Mouse (Mus musculus) E14TG2a.4 (cell line): Measurements from ENCODE around the gene Dnajc9.
A peak's percentile ranks its signal among the peaks of the same experiment; 100 is the strongest.

Experiments
- CTCF ChIP-seq: conservative IDR thresholded peaks from 2 replicates; pipeline ENCODE4 v1.5.1; 2014; ENCODE audit warnings: low read length
- POU5F1 ChIP-seq: IDR thresholded peaks from 2 replicates; pipeline ENCODE4 v1.6.1; 2014; ENCODE audit warnings: low read length, borderline replicate concordance

DNA sequence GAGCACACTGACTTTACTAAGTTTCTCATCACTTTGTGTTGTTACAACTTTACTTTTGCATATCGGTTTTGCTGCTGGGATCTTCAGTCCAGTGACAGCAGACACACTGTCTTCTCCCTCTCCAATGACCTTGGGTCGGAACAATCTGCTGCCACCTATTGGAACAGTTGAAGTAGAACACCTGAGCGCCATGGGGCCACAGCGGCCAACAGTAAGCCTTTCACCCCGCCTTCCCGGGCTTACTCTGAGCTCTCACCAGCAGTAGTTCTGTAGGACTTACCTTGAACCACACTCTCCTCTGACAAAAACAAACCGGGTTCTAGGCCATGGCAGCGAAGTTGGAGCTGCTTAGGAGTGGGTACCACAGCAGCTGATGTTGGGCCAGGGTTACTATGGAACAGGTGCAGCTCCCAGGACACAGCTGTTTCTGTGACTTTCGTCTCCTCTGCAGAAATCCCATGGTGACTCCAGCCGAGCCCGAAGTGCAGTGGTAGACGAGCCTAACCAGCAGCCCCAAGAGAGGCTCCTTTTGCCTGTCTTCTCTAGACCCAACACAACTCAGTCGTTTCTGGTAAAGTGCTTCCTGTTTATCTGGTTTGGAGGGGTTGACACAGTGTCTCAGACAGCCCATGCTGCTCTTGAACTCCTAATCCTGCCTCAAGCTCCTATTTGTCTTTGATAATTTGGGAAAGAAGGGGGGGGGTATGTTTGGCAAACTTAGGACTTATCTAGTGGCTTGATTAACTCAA, 10.2 kb downstream of the Dnajc9 start:
- TF ChIP-seq CTCF: peak; percentile 56
- no peak for TF ChIP-seq POU5F1
